Mouse (Mus musculus): ENCODE measurements around the gene Mall.

The Mall gene

GRCm38 (mm10) chr2:127729671-127730070 is at the start of gene Mall:
Gene Mall, minus strand, starts transcription at chr2:127729932.
- DNase-seq (ENCODE audit: low spot score in 2 of 2), result peak in 1 of 2 experiments; percentile 30

GRCm38 (mm10) chr2:127778451-127778850 is 48.7 kb upstream of the Mall start:
- no peak for DNase-seq (ENCODE audit: low spot score in 2 of 2)

- DNase-seq (ENCODE audit: low spot score in 2 of 2), result no peak
Observed at GRCm38 (mm10) chr2:127775013-127775412, 45.3 kb upstream of the Mall start.

GRCm38 (mm10) chr2:127774578-127774941 is 44.8 kb upstream of the Mall start:
- no peak for DNase-seq (ENCODE audit: low spot score in 2 of 2)

DNA sequence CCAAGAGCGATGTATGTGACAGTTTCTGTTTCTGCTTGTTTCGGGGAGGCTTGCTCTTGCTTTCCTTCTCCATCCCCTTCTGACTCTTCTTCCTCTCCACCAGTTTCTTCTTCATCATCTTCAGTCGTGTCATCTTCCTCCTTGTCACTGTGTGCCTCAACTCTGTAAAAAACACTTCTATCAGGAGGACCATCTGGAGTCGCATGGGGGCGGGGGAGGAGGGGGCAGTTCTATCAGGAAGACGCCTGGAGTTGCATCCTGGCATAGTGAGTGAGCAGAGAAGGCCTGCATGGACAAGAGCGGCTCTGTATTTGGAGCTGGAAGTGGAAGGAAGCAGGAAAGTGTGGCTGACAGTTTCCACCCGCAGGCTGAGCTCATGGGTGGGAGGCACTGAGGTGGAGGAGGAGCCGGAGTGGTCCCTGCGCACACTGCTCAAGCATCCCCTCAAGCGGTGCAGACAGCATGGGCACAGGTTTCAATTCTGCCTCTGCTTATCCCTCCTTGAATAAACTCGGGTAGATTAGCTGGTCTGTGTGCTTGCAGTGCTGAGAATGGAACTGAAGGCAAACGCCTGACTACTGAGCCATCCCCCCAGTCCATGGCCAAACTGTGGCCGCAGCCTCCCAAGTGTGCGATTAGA is 44.3 kb upstream of the Mall start:
- no peak for DNase-seq (ENCODE audit: low spot score in 2 of 2)

GRCm38 (mm10) chr2:127761587-127761986 is 31.9 kb upstream of the Mall start:
- DNase-seq (ENCODE audit: low spot score in 2 of 2), result no peak

DNA sequence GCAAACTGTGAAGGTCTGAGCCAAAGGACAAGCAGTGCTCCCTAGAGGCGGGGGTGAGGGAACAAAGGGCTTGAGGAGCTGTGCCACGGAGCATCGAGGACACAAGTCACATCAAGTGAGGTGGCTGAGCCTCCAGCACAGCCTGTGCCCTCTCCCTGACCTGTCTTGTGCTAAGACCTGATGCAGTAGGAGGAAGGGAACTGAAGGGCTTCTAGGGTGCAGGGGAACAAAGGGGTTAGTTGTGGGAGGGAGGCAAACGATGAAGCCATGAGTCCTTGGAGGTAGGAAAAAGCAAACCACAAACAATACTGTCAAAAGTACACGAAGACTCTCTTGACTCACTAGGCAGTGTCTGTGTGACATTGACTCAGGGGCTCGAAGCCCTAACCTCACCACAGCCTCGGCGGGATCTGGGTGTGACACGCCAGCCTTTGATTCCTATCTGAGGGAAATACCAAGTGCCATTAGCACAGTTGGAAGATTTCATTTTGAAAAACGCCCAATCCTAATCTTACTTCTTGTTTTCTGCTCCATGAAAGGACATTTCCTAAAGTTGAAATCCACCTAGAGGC is 30.8 kb upstream of the Mall start:
- DNase-seq (ENCODE audit: low spot score in 2 of 2), result no peak

GRCm38 (mm10) chr2:127760014-127760413 is 30.3 kb upstream of the Mall start:
- DNase-seq (ENCODE audit: low spot score in 2 of 2), result no peak

- no peak for DNase-seq (ENCODE audit: low spot score in 2 of 2)
Observed at GRCm38 (mm10) chr2:127759157-127759880, 29.6 kb upstream of the Mall start.

DNA sequence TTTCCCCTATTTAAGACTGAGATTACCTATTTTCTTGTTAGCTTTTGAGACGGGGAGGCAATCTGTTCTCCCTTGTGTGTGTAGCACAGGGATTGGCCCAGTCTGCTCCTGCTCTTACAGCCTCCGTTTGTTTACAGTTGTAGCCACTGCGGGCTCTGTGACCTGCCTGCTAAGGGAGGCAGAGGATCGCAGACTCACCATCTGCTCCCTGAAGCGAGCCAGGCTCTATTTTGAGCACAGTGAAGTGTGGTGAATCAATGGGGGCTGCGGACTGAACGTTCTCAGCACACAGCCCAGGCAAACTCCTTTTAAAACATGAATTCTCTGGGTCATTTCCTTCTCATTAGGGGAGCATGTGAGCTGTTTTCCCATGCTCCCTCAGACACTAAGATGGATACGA is 27.4 kb upstream of the Mall start:
- no peak for DNase-seq (ENCODE audit: low spot score in 2 of 2)

- DNase-seq (ENCODE audit: low spot score in 2 of 2), result no peak
Observed at GRCm38 (mm10) chr2:127754113-127754512, 24.4 kb upstream of the Mall start.

GRCm38 (mm10) chr2:127751849-127752610 is 22.3 kb upstream of the Mall start:
- DNase-seq (ENCODE audit: low spot score in 2 of 2), result no peak

DNA sequence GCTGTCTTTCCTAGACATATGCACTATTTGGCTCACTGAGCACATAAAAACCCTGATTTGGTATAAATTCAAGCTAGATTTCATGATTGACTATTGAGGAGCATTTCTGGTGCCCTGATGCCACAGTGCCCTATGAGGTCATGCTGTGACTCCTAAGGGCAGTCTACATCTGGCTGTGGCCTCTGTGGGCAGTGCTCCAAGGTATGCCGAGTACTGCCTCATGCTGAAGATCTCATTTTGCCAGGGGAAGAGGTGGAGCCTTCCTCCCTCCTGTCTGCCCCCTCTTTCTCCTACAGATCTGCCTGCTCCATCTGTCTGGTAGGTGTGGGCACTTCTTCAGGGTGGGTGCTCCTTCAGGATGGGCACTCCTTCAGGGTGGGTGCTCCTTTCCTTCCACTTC is 19.6 kb upstream of the Mall start:
- DNase-seq (ENCODE audit: low spot score in 2 of 2), result no peak

- DNase-seq (ENCODE audit: low spot score in 2 of 2), result no peak
Observed at GRCm38 (mm10) chr2:127748316-127748715, 18.6 kb upstream of the Mall start.

DNA sequence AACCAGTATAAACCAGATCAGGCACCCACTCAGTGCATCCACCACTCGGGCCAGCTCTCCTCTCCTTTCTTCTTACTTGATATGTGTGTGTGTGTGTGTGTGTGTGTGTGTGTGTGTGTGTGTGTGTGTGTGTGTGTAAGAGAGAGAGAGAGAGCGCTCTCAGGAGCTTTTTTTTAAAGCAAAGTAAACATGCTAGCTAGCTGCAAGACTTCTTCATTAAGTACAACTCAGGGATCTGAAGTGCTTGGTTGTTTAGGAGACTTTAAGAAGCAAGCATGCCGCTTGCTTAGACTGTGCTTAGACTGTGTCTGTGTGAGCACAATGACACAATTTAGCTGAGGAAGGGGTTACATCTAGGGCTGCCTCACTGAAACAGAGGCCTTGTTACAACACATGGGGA is 12.9 kb upstream of the Mall start:
- no peak for DNase-seq (ENCODE audit: low spot score in 2 of 2)

DNA sequence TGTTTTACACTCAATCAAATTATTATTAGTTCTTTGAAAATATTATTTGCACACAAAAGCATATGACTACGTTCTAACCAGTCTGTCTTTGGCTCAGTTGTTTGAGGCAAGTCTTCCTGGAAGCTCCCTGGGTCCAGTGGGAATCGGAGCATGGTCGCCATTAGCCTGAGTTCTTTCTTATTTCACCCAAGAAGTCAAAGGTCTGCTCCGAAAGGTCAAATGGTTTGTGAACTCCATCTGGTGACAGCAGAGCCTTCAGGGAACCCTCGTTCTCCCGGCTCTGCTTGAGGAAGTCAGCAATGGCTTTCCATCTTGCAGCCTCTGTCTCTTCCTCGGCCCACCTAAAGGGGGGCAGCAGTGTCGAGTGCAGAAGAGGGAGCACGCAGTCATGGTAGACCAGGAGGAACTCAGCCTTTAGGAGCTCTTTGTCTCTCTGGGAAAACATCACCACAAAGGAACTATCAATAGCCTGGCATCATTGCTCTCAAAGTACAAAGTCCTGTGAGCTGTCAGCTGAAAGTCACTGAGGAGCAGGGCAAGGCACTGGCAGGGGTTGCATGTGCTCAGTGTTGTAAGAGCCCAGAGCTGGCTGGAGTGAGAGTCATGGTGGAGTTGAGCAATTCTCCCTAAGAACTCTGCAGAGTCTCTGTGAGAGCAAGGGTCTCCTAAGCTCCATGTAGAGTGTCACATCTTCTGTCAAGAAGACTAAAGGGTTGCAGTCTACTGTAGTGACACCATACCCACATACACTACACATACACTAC is 11.2 kb upstream of the Mall start:
- DNase-seq (ENCODE audit: low spot score in 2 of 2), result no peak

DNA sequence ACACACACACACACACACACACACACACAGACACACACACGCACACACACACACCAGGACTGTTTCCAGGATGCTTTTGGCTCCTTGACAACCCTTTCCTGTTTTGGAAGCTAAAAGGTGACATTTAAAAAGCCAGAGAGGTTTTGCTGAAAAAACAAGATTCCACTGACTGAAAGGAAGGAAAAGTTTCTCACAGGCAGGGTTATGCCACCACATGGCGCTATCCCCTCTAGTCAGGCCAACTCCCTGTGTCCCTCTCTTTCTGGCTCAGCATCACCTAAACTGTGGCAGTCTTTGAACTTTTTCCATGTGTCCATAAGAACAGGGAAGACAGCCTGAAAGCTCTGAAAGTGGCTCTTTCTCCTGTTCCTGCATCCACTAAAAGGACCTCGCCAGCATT is 8.2 kb upstream of the Mall start:
- DNase-seq (ENCODE audit: low spot score in 2 of 2), result no peak

DNA sequence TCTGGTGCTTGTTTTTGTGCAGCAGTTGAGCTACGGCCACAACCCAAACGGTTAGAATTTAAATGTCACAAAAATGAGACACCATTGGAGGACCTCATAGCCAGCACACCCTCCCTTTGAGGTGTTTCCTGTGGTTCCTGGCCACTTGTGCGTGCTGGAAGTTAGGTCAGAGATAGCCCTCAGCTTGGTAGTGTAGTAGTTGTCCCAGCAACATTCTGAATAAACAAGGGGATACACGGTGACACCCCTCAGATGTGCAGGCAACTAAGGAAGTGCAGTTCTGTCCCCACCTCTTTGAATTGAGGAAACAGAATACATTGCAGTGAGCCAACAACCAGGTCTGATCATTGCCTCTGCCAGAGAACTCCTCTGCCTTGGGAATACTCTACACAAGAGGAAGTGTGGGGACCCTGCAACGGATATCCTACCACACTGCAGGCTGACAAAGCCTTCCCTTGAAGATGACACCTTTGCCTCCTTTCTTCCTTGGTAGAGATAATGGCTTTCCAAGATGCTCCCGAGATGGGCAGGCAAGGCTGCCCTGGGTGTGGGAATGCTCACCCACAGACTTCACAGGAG is 7.0 kb upstream of the Mall start:
- no peak for DNase-seq (ENCODE audit: low spot score in 2 of 2)

DNA sequence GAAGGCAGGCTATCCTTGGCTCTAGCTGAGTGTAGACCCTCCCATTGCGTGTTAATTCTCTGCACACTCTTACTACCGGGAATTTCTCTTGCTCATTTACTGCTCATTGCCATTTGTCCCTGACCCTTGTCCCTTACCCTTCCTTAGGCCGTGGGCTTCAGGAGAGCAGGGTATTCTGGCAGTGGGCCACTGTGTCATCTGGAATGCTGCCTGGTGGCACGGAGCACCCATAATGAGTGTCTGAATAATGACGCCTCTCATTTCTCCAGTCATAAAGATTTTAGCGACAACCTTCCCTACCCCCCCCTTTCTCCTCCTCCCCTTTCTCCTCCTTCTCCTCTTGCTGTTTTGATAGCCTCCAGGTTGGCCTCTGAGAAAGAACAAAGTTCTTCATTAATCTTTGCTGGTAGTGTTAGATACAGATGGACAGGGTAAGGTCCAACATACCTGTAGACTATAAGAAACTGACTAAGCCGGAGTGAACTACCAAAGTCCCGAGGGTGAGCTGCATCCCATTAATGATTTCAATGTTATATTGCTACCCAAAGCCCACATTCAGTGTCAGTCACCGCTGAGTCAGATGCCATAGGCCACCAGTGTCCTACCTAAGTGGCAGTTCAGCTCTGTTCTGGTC is 5.9 kb upstream of the Mall start:
- DNase-seq (ENCODE audit: low spot score in 2 of 2), result no peak

DNA sequence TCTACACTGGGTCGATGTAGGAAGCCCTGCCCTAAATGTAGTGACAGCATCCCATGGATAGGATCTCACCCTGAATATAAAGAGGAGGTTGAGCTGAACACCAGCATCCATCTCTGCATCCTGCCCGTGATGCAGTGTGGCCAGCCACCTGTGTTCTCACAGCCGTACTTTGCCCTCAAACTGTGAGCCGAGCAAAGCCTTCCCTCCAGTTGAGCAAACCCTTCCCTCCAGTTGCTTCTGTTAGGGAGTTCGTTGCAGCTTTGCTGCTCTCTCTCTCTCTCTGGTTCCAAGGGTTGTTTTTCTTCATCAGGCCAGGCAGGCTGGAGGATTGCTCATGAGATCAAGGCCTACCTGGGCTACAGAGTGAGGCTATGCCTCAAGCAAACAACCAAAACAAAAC is 5.2 kb upstream of the Mall start:
- DNase-seq (ENCODE audit: low spot score in 2 of 2), result no peak
